Mouse (Mus musculus) myocyte (in vitro differentiated cells): Measurements from ENCODE around the gene Slc25a5. TPM values are rescaled to one million over a fixed set of nuclear protein-coding genes. Genes with fewer than 3 reads are reported as not detected.

Experiments
- H3K27me3 ChIP-seq: one replicate; pipeline ENCODE4 v1.6.1; 2011; ENCODE audit not compliant: control insufficient read depth, insufficient read depth, insufficient read length
- H3K36me3 ChIP-seq: one replicate; pipeline ENCODE4 v1.6.1; 2011; ENCODE audit not compliant: control insufficient read depth, insufficient read depth
- H3K4me2 ChIP-seq: one replicate; pipeline ENCODE4 v1.6.1; 2011; ENCODE audit warnings: low read depth, control low read depth
- H3K4me3 ChIP-seq: one replicate; pipeline ENCODE4 v1.5.1; 2011; ENCODE audit warnings: mild to moderate bottlenecking, control low read depth, moderate library complexity
- H3K79me2 ChIP-seq: one replicate; pipeline ENCODE4 v1.6.1; 2011; ENCODE audit not compliant: control insufficient read depth, insufficient read depth
- H3ac ChIP-seq: one replicate; pipeline ENCODE4 v1.6.1; 2011; ENCODE audit not compliant: control insufficient read depth, insufficient read length
- CEBPB ChIP-seq: IDR thresholded peaks from 2 replicates; pipeline ENCODE4 v1.6.1; 2011; ENCODE audit warnings: mild to moderate bottlenecking, moderate library complexity; ENCODE audit not compliant: poor library complexity, insufficient read depth, severe bottlenecking
- E2F4 ChIP-seq: IDR thresholded peaks from one replicate; pipeline ENCODE4 v1.6.1; 2011; ENCODE audit warnings: mild to moderate bottlenecking, control low read depth, moderate library complexity; ENCODE audit not compliant: insufficient read depth
- MAX ChIP-seq: IDR thresholded peaks from one replicate; pipeline ENCODE4 v1.6.1; 2011; ENCODE audit warnings: low read depth, mild to moderate bottlenecking, control low read depth
- MYOD1 ChIP-seq, 3 experiments: IDR thresholded peaks; one replicate each; pipeline ENCODE4 v1.6.1; 2011; ENCODE audit warnings: control low read depth in 2 of 3, low read depth in 2 of 3, mild to moderate bottlenecking in 2 of 3, moderate library complexity in 1 of 3; ENCODE audit not compliant: insufficient read length in 2 of 3, control insufficient read depth in 1 of 3
- MYOG ChIP-seq, 3 experiments: IDR thresholded peaks; one replicate each; pipeline ENCODE4 v1.6.1; 2011; ENCODE audit warnings: control low read depth in 2 of 3, low read depth in 2 of 3, mild to moderate bottlenecking in 2 of 3; ENCODE audit not compliant: insufficient read length in 2 of 3, control insufficient read depth in 1 of 3, insufficient read depth in 1 of 3
- POLR2A ChIP-seq: IDR thresholded peaks from one replicate; pipeline ENCODE4 v1.6.1; 2011; ENCODE audit warnings: low read depth, mild to moderate bottlenecking, control low read depth, moderate library complexity; ENCODE audit not compliant: insufficient read length
- POLR2AphosphoS2 ChIP-seq: IDR thresholded peaks from one replicate; pipeline ENCODE4 v1.6.1; 2011; ENCODE audit warnings: low read depth, control low read depth; ENCODE audit not compliant: insufficient read length
- REST ChIP-seq: IDR thresholded peaks from one replicate; pipeline ENCODE4 v1.6.1; 2011; ENCODE audit warnings: mild to moderate bottlenecking, control low read depth, moderate library complexity; ENCODE audit not compliant: insufficient read depth, insufficient read length
- SRF ChIP-seq: IDR thresholded peaks from one replicate; pipeline ENCODE4 v1.6.1; 2011; ENCODE audit warnings: low read depth; ENCODE audit not compliant: control insufficient read depth, insufficient read length
- TCF12 ChIP-seq: IDR thresholded peaks from one replicate; pipeline ENCODE4 v1.6.1; 2011; ENCODE audit warnings: mild to moderate bottlenecking, control low read depth; ENCODE audit not compliant: poor library complexity, insufficient read depth, severe bottlenecking
- TCF3 ChIP-seq: IDR thresholded peaks from one replicate; pipeline ENCODE4 v1.6.1; 2011; ENCODE audit warnings: low read depth, control low read depth; ENCODE audit not compliant: insufficient read length
- USF1 ChIP-seq: IDR thresholded peaks from one replicate; pipeline ENCODE4 v1.6.1; 2011; ENCODE audit warnings: low read depth, mild to moderate bottlenecking, control low read depth, moderate library complexity
- polyA plus RNA-seq: library from polyadenylated mRNA; unstranded; fragments of >200 nt; fragmentation: generic; extraction: Trizol; gene quantifications from one replicate; pipeline ENCODE4 v1.2.1, GENCODE M21; 2012; ENCODE audit warnings: missing spikeins

The Slc25a5 gene
- polyA plus RNA-seq, 1 experiment: 684 TPM

DNA sequence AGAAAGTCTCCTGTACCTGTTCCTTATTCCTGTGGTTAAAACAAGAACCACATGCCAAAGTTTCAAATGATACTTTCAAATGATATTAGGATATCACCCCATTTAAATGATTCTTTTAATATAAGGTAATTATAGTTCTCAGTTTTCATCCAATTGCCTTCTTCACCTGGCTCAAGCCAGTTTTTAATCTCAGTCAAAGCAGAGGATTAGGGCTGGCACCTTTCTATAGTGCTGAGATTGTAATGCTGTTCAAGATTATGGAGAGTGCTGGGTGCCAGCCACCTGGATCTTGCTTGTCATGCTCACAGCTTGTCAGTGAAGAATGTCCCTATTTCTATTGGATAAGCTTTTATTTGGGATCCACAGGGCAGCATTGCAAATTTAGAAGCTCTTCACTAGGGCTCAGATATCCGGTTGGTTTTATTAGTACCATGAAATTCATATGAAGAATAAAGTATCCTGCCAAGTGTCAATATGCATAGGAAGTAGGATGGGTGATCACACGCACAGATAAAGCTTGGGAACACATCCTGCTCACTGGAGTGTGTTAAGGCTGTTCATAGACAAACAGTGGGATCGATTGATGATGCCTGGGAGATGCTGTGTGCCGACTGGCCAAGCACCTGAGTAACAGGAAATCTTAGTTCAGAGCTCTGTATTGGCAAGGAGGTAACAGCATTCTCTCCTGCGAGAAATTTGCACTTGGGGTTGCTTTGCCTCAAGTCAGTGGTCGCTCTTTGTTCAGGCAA is 3.9 kb downstream of the Slc25a5 start:
- TF ChIP-seq TCF12: no peak
- no peak for TF ChIP-seq MYOG (IDR thresholded peaks at IDR 0.05; ENCODE audit: control insufficient read depth in 1 of 3, insufficient read depth in 1 of 3, insufficient read length in 2 of 3, low read depth in 2 of 3)
- no peak for TF ChIP-seq POLR2A
- no peak for TF ChIP-seq MAX
- TF ChIP-seq MYOD1 (IDR thresholded peaks at IDR 0.05; ENCODE audit: control insufficient read depth in 1 of 3, insufficient read length in 2 of 3, low read depth in 2 of 3): no peak
- no peak for TF ChIP-seq E2F4
- TF ChIP-seq TCF3: no peak
- TF ChIP-seq POLR2AphosphoS2: peak; percentile 78
- no peak for TF ChIP-seq REST
- H3K79me2 ChIP-seq: peaks cover 5% of the 10 kb centered on the region
- H3K36me3 ChIP-seq: peaks cover 10% of the 10 kb centered on the region
- no peak overlapping the region for H3K4me2 ChIP-seq
- no peaks in the 10 kb centered on the region for H3K27me3 ChIP-seq
- H3ac ChIP-seq: no peak overlapping the region
- H3K4me3 ChIP-seq: no peak overlapping the region

DNA sequence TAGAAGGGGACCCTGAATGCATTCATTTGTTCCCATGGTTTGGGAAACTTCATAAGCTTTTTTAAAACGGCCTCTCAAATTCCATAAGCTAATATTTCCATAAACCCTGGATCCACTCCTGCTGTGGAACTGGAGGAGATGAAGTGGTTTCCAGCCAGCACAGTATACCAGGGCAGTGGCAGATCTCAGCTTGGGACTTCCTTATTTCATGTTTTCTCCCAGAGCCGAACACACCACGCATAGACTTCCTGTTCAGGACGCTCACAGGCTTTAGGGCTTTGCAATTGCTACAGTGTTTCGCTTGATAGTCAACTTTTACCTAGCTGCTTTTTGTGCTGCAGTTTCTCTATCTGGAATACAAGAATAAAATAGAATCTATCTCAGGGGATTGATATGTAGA is 7.7 kb downstream of the Slc25a5 start:
- Histone ChIP-seq H3K4me2 (no peak overlapping the region), H3K4me3 (no peak overlapping the region), H3K27me3 (no peaks in the 10 kb centered on the region), H3K79me2 (no peaks in the 10 kb centered on the region), H3ac (no peak overlapping the region), H3K36me3 (peaks cover under 1% of the 10 kb centered on the region)
- TF ChIP-seq MYOG (IDR thresholded peaks at IDR 0.05; ENCODE audit: control insufficient read depth in 1 of 3, insufficient read depth in 1 of 3, insufficient read length in 2 of 3, low read depth in 2 of 3): no peak
- no peak for TF ChIP-seq MAX
- TF ChIP-seq SRF: no peak
- no peak for TF ChIP-seq E2F4
- TF ChIP-seq TCF3: no peak
- TF ChIP-seq TCF12: no peak
- no peak for TF ChIP-seq MYOD1 (IDR thresholded peaks at IDR 0.05; ENCODE audit: control insufficient read depth in 1 of 3, insufficient read length in 2 of 3, low read depth in 2 of 3)
- TF ChIP-seq POLR2A: no peak
- no peak for TF ChIP-seq USF1

DNA sequence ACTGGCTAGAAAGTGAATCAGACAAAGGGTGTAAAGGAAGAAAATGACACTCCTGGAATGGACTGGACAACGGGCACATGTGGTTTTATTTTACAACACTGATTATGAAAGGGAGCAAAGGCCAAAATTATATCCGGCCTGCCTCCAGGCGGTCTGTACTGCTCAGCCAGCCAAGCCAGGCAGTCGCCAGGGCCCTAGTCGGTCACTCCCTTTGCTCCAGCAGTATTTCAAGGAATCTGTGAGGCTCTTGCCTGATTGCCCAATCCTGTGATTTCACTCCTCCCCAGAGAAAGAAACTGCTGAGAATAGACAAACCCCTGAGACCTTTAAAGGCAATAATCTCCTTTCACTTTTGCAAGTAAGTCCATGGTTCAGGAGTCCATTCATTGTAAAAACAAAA is 8.7 kb downstream of the Slc25a5 start:
- H3ac ChIP-seq: no peak overlapping the region
- H3K79me2 ChIP-seq: no peaks in the 10 kb centered on the region
- H3K4me2 ChIP-seq: no peak overlapping the region
- H3K36me3 ChIP-seq: no peaks in the 10 kb centered on the region
- no peak overlapping the region for H3K4me3 ChIP-seq
- TF ChIP-seq CEBPB (0 out of 2 replicates have a peak, but pooled peaks have one; percentile 35), REST (no peak)
- no peaks in the 10 kb centered on the region for H3K27me3 ChIP-seq

DNA sequence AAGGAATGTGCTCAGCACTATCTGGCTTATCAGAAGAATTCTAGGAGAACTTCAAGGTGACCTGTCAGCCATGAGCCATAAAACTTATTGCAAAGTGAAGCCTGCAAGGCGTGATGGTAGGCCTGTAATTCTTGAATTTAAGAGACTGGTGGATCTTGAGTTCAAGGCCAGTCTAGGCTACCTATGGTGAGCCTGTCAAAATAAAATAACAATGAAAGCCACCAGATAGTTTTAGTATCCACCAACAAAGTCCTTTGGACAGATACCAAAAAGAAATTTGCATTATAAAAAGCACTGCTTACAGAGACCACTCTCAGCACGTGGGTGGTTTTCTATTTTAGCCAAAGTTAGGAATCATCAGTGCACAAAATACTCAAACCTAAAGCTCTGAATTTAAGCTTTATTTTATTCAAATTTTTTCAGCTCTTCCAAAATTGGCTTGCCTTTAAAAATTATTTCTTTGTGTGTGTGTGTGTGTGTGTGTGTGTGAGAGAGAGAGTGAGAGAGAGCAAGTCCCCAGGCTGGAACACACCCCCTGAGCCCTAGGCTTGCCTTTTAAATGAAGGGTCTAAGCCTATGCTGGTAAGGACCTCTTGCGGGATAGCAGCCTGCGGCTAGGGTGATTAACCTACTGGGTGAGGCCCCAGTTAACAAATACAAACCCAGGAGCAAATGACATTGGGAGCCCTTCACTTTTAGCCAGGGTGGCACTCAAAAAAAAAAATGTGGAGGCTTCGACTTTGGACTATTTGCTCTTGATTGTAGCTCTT is 10.2 kb downstream of the Slc25a5 start:
- H3K4me2 ChIP-seq: no peak overlapping the region
- H3K36me3 ChIP-seq: no peaks in the 10 kb centered on the region
- TF ChIP-seq TCF12 (no peak), CEBPB (no peak), POLR2A (no peak), TCF3 (no peak), POLR2AphosphoS2 (no peak), MAX (no peak), E2F4 (no peak), SRF (no peak), USF1 (no peak), MYOG (IDR thresholded peaks at IDR 0.05; ENCODE audit: control insufficient read depth in 1 of 3, insufficient read depth in 1 of 3, insufficient read length in 2 of 3, low read depth in 2 of 3) (no peak), MYOD1 (IDR thresholded peaks at IDR 0.05; ENCODE audit: control insufficient read depth in 1 of 3, insufficient read length in 2 of 3, low read depth in 2 of 3) (no peak), REST (no peak)
- no peak overlapping the region for H3K4me3 ChIP-seq
- no peaks in the 10 kb centered on the region for H3K27me3 ChIP-seq
- H3ac ChIP-seq: no peak overlapping the region
- no peaks in the 10 kb centered on the region for H3K79me2 ChIP-seq
